Mouse (Mus musculus) cerebellum, adult 11-12 months (tissue): Measurements from ENCODE around the gene Sf3b5.

Experiments used
- DNase-seq: peaks from one replicate; pipeline ENCODE4 v3.0.0; 2022

Sf3b5 gene

GRCm38 (mm10) chr10:13005043-13005442, at the start of gene Sf3b5:
Gene Sf3b5, plus strand, starts transcription at chr10:13005343.
- no peak for DNase-seq

- no peak for DNase-seq
Measured at GRCm38 (mm10) chr10:12955831-12956230, 49.3 kb upstream of the Sf3b5 start.

- no peak for DNase-seq
Measured at GRCm38 (mm10) chr10:12957271-12957670, 47.9 kb upstream of the Sf3b5 start.

GRCm38 (mm10) chr10:12961546-12961945, 43.6 kb upstream of the Sf3b5 start:
- no peak for DNase-seq

- no peak for DNase-seq
Measured at GRCm38 (mm10) chr10:12962238-12962637, 42.9 kb upstream of the Sf3b5 start.

- DNase-seq: no peak
Measured at GRCm38 (mm10) chr10:12963362-12964147, 41.6 kb upstream of the Sf3b5 start.

- peak; percentile 4 for DNase-seq
Measured at GRCm38 (mm10) chr10:12964151-12965075, 40.7 kb upstream of the Sf3b5 start, which contains the start of gene Stx11. Gene Stx11, minus strand, starts transcription at chr10:12964298.

GRCm38 (mm10) chr10:12965669-12966180, 39.4 kb upstream of the Sf3b5 start:
- no peak for DNase-seq

- DNase-seq: no peak
Measured at GRCm38 (mm10) chr10:12974572-12974971, 30.6 kb upstream of the Sf3b5 start.

- DNase-seq: no peak
Measured at GRCm38 (mm10) chr10:12975461-12975860, 29.7 kb upstream of the Sf3b5 start.

- no peak for DNase-seq
Measured at GRCm38 (mm10) chr10:12975957-12976356, 29.2 kb upstream of the Sf3b5 start.

GRCm38 (mm10) chr10:12976552-12976951, 28.6 kb upstream of the Sf3b5 start:
- no peak for DNase-seq

- no peak for DNase-seq
Measured at GRCm38 (mm10) chr10:12977787-12978212, 27.3 kb upstream of the Sf3b5 start.

GRCm38 (mm10) chr10:12981071-12981470, 24.1 kb upstream of the Sf3b5 start:
- DNase-seq: no peak

- no peak for DNase-seq
Measured at GRCm38 (mm10) chr10:12983516-12983915, 21.6 kb upstream of the Sf3b5 start.

GRCm38 (mm10) chr10:12985028-12985427, 20.1 kb upstream of the Sf3b5 start:
- DNase-seq: no peak

GRCm38 (mm10) chr10:12986485-12986884, 18.7 kb upstream of the Sf3b5 start:
- no peak for DNase-seq

GRCm38 (mm10) chr10:12986943-12987342, 18.2 kb upstream of the Sf3b5 start:
- no peak for DNase-seq

GRCm38 (mm10) chr10:12991953-12992352, 13.2 kb upstream of the Sf3b5 start:
- no peak for DNase-seq

- DNase-seq: no peak
Measured at GRCm38 (mm10) chr10:12993411-12994039, 11.6 kb upstream of the Sf3b5 start.

GRCm38 (mm10) chr10:12996736-12997477, 8.2 kb upstream of the Sf3b5 start:
- DNase-seq: peak; percentile 60
